Mouse (Mus musculus): Measurements from ENCODE around the gene Neu4. TPM values are rescaled to one million over a fixed set of nuclear protein-coding genes. Genes with fewer than 3 reads are reported as not detected.
A peak's percentile ranks its signal among the peaks of the same experiment; 100 is the strongest.
"Not testable (repeated sequence)": the region's sequence is repeated elsewhere in the genome, so short reads cannot be mapped to it uniquely, and the experiment has no call there.

Neu4 gene
- total and polyA plus RNA-seq, 2 experiments from 2014 or later, result 1.1 to 2.2 TPM

DNA sequence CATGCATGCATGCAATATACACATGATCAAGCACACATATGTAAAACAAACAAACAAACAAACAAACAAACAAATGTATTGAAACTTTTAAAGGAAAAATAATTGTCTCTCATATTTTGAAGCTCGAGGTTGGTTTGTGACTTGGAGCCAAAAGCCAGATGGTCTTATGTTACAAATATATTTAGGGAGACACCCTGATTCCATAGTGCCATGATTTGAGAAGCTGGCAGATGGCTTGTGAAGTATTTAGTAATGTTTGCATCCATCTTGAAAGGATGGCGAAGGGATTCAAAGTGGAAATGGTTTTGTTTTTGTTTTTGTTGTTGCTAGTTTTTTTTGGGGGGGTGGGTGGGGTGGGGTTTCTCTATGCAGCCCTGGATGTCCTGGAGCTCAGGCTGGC is 19.2 kb upstream of the Neu4 start:
- Histone ChIP-seq H3K9ac (replicated peaks; ENCODE audit: low read length) (no peak overlapping the region), H3K4me1 (ENCODE audit: insufficient read depth, low read length) (no peaks in the 10 kb centered on the region), H3K27ac (no peak overlapping the region), H3K27me3 (ENCODE audit: insufficient read depth, low read length) (no peaks in the 10 kb centered on the region), H3K4me3 (ENCODE audit: low read length) (no peak overlapping the region), H3K36me3 (ENCODE audit: insufficient read depth, low read length) (no peaks in the 10 kb centered on the region), H3K4me2 (ENCODE audit: low read depth, low read length) (no peak overlapping the region), H3K9me3 (ENCODE audit: low read length) (no peaks in the 10 kb centered on the region)
- 83% methylated on average over 2 of the region's 2 CpGs for WGBS
- TF ChIP-seq CTCF (IDR thresholded peaks at IDR 0.05; ENCODE audit: low read depth), result no peak
- ATAC-seq (no peak), DNase-seq (ENCODE audit: low spot score) (no peak)

DNA sequence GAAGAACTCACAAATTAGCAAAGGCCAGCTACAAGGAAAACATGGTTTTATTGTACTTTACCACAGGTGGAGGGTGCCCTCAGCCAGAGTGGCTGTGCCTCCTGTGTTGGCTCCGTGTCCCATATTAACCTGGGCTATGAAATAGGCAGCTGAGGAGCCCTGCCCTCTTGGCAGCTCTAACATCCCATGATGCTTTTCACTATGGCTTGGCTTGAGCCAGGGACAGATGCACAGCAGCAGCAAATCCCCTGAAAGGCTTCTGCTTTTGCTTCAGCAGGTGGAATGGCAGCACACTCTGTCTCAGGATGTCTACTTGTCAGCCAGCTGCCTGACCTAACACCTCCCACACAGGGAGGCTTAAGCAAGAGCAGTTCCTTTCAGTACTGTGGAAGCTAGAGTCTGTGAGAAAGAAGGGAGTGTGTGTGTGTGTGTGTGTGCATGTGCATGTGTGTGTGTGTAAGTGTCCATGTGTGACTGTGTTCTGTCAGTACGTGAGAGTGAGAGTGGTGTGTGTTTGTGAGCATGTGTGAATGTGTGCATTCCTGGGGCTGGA is 14.2 kb upstream of the Neu4 start:
- H3K4me1 ChIP-seq (ENCODE audit: insufficient read depth, low read length); H3K9ac ChIP-seq (replicated peaks; ENCODE audit: low read length); H3K27ac ChIP-seq; H3K9me3 ChIP-seq (ENCODE audit: low read length); DNase-seq (ENCODE audit: low spot score); H3K36me3 ChIP-seq (ENCODE audit: insufficient read depth, low read length); H3K27me3 ChIP-seq (ENCODE audit: insufficient read depth, low read length); H3K4me2 ChIP-seq (ENCODE audit: low read depth, low read length); H3K4me3 ChIP-seq (ENCODE audit: low read length): not testable (repeated sequence)
- ATAC-seq, result peak; percentile 38; the same call in 1 of the 2 replicates
- WGBS, result 76% methylated on average over 2 of the region's 2 CpGs

DNA sequence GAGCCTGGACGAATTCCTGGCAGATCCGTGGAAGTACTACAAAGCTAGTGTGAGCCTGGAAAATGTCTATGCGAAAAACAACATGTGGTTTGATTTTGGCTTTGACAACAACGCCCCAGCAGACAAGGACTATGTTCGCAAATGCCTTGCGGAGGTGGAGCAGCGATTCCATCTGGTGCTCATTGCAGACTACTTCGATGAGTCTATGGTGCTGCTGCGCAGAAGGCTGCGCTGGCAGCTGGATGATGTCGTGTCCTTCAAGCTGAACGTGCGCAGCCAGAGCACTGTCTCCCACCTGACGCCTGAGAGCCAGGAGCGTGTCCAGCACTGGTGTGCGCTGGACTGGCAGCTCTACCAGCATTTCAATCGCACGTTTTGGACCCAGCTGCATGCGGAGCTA is 11.4 kb upstream of the Neu4 start:
- DNase-seq (ENCODE audit: low spot score); ATAC-seq; H3K4me2 ChIP-seq (ENCODE audit: low read depth, low read length); H3K27me3 ChIP-seq (ENCODE audit: insufficient read depth, low read length); H3K9me3 ChIP-seq (ENCODE audit: low read length); H3K4me1 ChIP-seq (ENCODE audit: insufficient read depth, low read length); H3K36me3 ChIP-seq (ENCODE audit: insufficient read depth, low read length); H3K9ac ChIP-seq (replicated peaks; ENCODE audit: low read length); H3K4me3 ChIP-seq (ENCODE audit: low read length); H3K27ac ChIP-seq: not testable (repeated sequence)
- 94% methylated on average over 14 of the region's 19 CpGs for WGBS

- Histone ChIP-seq H3K4me1 (ENCODE audit: insufficient read depth, low read length) (no peaks in the 10 kb centered on the region), H3K4me2 (ENCODE audit: low read depth, low read length) (no peak overlapping the region), H3K27me3 (ENCODE audit: insufficient read depth, low read length) (no peaks in the 10 kb centered on the region), H3K4me3 (ENCODE audit: low read length) (no peak overlapping the region), H3K36me3 (ENCODE audit: insufficient read depth, low read length) (no peaks in the 10 kb centered on the region), H3K27ac (no peak overlapping the region), H3K9ac (replicated peaks; ENCODE audit: low read length) (no peak overlapping the region), H3K9me3 (ENCODE audit: low read length) (no peaks in the 10 kb centered on the region)
- TF ChIP-seq CTCF (IDR thresholded peaks at IDR 0.05; ENCODE audit: low read depth), result no peak
- DNase-seq (ENCODE audit: low spot score) (no peak), ATAC-seq (no peak)
- WGBS, result 76% methylated on average over 3 of the region's 3 CpGs
Observed at GRCm38 (mm10) chr1:94011643-94012042, 8.6 kb upstream of the Neu4 start.

- Histone ChIP-seq H3K9ac (replicated peaks; ENCODE audit: low read length) (no peak overlapping the region), H3K4me1 (ENCODE audit: insufficient read depth, low read length) (no peaks in the 10 kb centered on the region), H3K27me3 (ENCODE audit: insufficient read depth, low read length) (no peaks in the 10 kb centered on the region), H3K4me3 (ENCODE audit: low read length) (no peak overlapping the region), H3K36me3 (ENCODE audit: insufficient read depth, low read length) (no peaks in the 10 kb centered on the region), H3K27ac (no peak overlapping the region), H3K4me2 (ENCODE audit: low read depth, low read length) (no peak overlapping the region), H3K9me3 (ENCODE audit: low read length) (no peaks in the 10 kb centered on the region)
- peak; percentile 77 for ATAC-seq
- TF ChIP-seq CTCF (IDR thresholded peaks at IDR 0.05; ENCODE audit: low read depth), result no peak
- 54% methylated on average over 12 of the region's 12 CpGs for WGBS
- peak; percentile 28 for DNase-seq (ENCODE audit: low spot score)
Observed at GRCm38 (mm10) chr1:94027506-94028108, 7.4 kb downstream of the Neu4 start.

- 88% methylated on average over 2 of the region's 2 CpGs for WGBS
- Histone ChIP-seq H3K4me3 (ENCODE audit: low read length) (no peak overlapping the region), H3K4me2 (ENCODE audit: low read depth, low read length) (no peak overlapping the region), H3K27me3 (ENCODE audit: insufficient read depth, low read length) (no peaks in the 10 kb centered on the region), H3K9me3 (ENCODE audit: low read length) (no peaks in the 10 kb centered on the region), H3K9ac (replicated peaks; ENCODE audit: low read length) (no peak overlapping the region), H3K4me1 (ENCODE audit: insufficient read depth, low read length) (no peaks in the 10 kb centered on the region), H3K27ac (no peak overlapping the region), H3K36me3 (ENCODE audit: insufficient read depth, low read length) (no peaks in the 10 kb centered on the region)
- ATAC-seq (no peak), DNase-seq (ENCODE audit: low spot score) (no peak)
- TF ChIP-seq CTCF (IDR thresholded peaks at IDR 0.05; ENCODE audit: low read depth), result no peak
Observed at GRCm38 (mm10) chr1:94028741-94029140, 8.5 kb downstream of the Neu4 start.

- Histone ChIP-seq H3K27me3 (ENCODE audit: insufficient read depth, low read length) (no peaks in the 10 kb centered on the region), H3K27ac (no peak overlapping the region), H3K4me2 (ENCODE audit: low read depth, low read length) (no peak overlapping the region), H3K36me3 (ENCODE audit: insufficient read depth, low read length) (no peaks in the 10 kb centered on the region), H3K4me1 (ENCODE audit: insufficient read depth, low read length) (0 out of 2 replicates have a peak, but pooled peaks cover 3% of the 10 kb centered on the region), H3K9ac (replicated peaks; ENCODE audit: low read length) (no peak overlapping the region), H3K4me3 (ENCODE audit: low read length) (no peak overlapping the region), H3K9me3 (ENCODE audit: low read length) (no peaks in the 10 kb centered on the region)
- 81% methylated on average over 2 of the region's 2 CpGs for WGBS
- DNase-seq (ENCODE audit: low spot score) (no peak), ATAC-seq (no peak)
- TF ChIP-seq CTCF (IDR thresholded peaks at IDR 0.05; ENCODE audit: low read depth), result no peak
Observed at GRCm38 (mm10) chr1:94033075-94033602, 12.9 kb downstream of the Neu4 start.
